Mouse (Mus musculus) layer of hippocampus, postnatal 36 days (tissue): ENCODE measurements around the gene Rcc2. TPM values are rescaled to one million over a fixed set of nuclear protein-coding genes. Genes with fewer than 3 reads are reported as not detected.

Experiments used
- DNase-seq, 2 experiments: peaks; one replicate each; pipeline ENCODE4 v3.0.0; 2022
- microRNA-seq, 2 experiments: library from miRNA; unstranded; fragments of <30 nt; microRNA quantifications; one replicate each; pipeline ENCODE4 v1.2.0; 2021
- total RNA-seq, 2 experiments: library from RNA; stranded (reverse); gene quantifications; 2 replicates each; pipeline ENCODE4 v1.2.3; 2021

The Rcc2 gene
- total RNA-seq, 2 experiments from 2014 or later: 87.9 to 90.7 TPM

- no peak for DNase-seq
Observed at GRCm38 (mm10) chr4:140763158-140763557, 62.8 kb downstream of the Rcc2 start.

GRCm38 (mm10) chr4:140765936-140766335, 65.6 kb downstream of the Rcc2 start:
- DNase-seq: no peak

- DNase-seq: no peak
Observed at GRCm38 (mm10) chr4:140768973-140769372, 68.6 kb downstream of the Rcc2 start.

GRCm38 (mm10) chr4:140770433-140770832, 70.1 kb downstream of the Rcc2 start:
- no peak for DNase-seq

GRCm38 (mm10) chr4:140771091-140771490, 70.8 kb downstream of the Rcc2 start:
- DNase-seq: no peak

Small RNA genes lying within 50 kb of the gene (microRNA-seq; reads per million reads assigned to microRNA genes)
- 0 reads per million in 2 experiments for gene Gm23045
- gene Gm25951: 0 reads per million in 2 experiments

Other genes with a start within 250 kb of the Rcc2 start
- gene Arhgef10l, start 34.5 kb upstream of the Rcc2 start, total RNA-seq: 10 to 100 TPM; 41.7 to 43.9 TPM
- gene Padi6, start 42.1 kb downstream of the Rcc2 start, total RNA-seq: not detected
- gene Padi4, start 73.7 kb downstream of the Rcc2 start, total RNA-seq: not detected
- not detected for gene Padi3, start 110.1 kb downstream of the Rcc2 start, total RNA-seq
- not detected for gene Padi1, start 145.2 kb downstream of the Rcc2 start, total RNA-seq
- gene Padi2, start 205.8 kb downstream of the Rcc2 start, total RNA-seq: 10 to 100 TPM; 22.1 to 24.4 TPM